Mouse (Mus musculus) natural killer cell, adult 2 months (primary cell): ENCODE results near the gene Dkc1.

Experiments used
- DNase-seq, 2 experiments: peaks; one replicate each; pipeline ENCODE4 v3.0.0; 2022; ENCODE audit warnings: low spot score in 2 of 2

Dkc1 gene

DNA sequence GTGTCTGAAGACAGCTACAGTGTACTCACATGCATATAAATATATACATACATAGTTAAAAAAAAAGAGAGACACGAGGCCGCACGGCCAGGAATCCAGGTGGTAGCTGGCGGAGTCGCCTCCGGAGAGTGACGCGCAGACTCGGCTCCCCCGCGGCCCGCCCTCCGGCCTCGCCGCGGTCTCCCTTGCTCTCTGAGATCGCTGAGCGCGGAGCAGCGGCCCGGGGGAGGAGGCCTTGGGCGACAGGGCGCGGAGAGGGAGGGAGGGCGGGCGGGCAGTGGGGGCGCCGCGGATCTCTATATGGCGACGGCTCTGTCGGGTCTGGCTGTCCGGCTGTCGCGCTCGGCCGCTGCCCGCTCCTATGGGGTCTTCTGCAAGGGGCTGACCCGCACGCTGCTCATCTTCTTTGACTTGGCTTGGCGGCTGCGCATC lies 47.5 kb downstream of the Dkc1 start:
- peak in 1 of 2 experiments; percentile 15 for DNase-seq

DNA sequence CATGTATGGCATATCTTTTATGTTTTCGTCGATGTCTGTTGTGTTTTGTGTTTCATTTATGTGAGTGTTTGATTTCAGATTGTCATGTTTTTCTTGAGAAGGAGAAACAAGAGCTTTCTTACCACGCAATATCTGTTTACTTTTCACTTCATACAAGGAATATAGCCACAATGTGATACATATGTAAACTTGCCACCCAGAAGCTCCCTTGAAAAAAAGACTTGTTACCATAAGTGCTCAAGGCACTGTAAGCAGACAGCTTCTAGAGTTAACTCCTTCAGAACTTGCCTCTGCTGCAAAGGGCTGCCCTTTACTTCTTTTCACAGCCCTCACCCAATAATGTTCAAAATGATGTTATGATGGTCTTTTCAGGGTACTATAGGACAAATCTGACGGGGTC lies 52.8 kb downstream of the Dkc1 start:
- no peak for DNase-seq

DNA sequence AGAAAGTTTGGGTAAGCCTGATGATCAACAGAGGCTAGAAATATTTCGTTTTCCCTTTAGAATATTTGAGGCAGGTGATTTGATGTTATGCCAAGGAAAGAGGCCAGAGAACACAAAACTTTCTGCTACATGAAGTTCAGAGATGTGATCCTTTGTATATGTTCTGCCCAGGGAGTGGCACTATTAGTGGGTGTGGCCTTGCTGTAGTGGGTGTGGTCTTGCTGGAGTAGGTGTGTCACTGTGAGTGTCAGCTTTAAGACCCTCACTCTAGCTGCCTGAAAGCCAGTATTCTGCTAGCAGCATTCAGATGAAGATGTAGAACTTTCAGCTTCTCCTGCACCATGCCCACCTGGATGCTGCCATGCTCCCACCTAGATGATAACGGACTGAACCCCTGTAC lies 54.6 kb downstream of the Dkc1 start:
- no peak for DNase-seq

DNA sequence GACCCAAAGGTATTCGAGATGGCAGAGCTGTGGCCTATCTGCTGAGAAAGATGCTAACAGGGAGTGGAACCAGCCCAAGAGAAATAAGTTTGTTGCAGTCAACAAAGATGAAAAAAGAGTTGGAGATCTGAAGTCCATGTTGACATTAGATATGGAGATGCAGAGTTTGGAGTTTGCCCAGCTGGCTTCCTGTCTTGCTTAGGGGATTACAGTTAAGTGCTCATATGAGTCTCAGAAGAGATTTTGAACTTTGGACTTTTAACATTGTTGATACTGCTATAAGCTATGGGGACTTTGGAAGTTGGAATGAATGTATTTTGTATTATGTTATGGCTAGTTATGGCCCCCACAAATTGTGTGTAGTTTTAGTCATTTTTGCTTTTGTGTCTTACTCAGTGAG lies 56.6 kb downstream of the Dkc1 start:
- no peak for DNase-seq

DNA sequence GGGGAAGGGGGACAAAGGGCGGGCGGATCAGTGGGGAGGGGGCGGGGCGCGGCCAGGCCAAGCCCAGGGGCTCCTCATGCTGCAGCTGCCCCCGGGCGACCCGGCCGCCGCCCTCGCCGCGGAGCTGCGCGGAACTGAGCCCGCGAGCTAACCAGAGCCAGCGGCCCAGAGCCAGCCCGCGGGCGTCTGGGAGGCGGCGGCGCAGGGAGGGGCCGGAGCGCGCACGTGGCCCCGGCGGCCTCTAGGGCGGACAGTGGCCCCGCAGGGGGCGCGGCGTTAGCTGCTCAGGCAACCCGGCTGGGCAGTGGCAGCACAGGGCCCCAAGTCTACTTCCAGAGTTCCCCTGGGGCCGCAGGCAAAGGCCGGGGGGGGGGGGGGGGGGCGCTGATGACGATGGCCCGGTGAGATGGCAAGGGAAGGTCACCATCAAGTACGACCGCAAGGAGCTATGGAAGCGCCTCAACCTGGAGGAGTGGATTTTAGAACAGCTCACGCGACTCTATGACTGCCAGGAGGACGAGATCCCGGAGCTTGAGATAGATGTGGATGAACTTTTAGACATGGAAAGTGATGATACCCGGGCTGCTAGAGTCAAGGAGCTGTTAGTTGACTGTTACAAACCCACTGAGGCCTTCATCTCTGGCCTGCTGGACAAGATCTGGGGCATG lies 60.1 kb downstream of the Dkc1 start:
- peak in 1 of 2 experiments; percentile 11 for DNase-seq
